Mouse (Mus musculus) hindbrain, embryonic 12.5 days (tissue): ENCODE results near the gene Aspscr1. TPM values are rescaled to one million over a fixed set of nuclear protein-coding genes. Genes with fewer than 3 reads are reported as not detected.

Experiments
- ATAC-seq: fragments of 200-750 bp; cut with Nextera tagmentation; 2 replicates; pipeline ENCODE4 v1.8.0; 2017; ENCODE audit warnings: moderate TSS enrichment; ENCODE audit not compliant: low FRiP score
- H3K27ac ChIP-seq: fragments of 300-500 bp; sonication (generic); 2 replicates; pipeline ENCODE4 v1.5.1; 2016; ENCODE audit warnings: mild to moderate bottlenecking
- H3K27me3 ChIP-seq: fragments of 300-500 bp; sonication (generic); 2 replicates; pipeline ENCODE4 v1.6.1; 2016; ENCODE audit warnings: mild to moderate bottlenecking
- H3K36me3 ChIP-seq: fragments of 300-500 bp; sonication (generic); 2 replicates; pipeline ENCODE4 v1.6.1; 2016; ENCODE audit warnings: mild to moderate bottlenecking
- H3K4me1 ChIP-seq: fragments of 300-500 bp; sonication (generic); 2 replicates; pipeline ENCODE4 v1.6.1; 2016
- H3K4me2 ChIP-seq: fragments of 300-500 bp; sonication (generic); replicated peaks from 2 replicates; pipeline ENCODE4 v1.6.1; 2016; ENCODE audit warnings: mild to moderate bottlenecking
- H3K4me3 ChIP-seq: fragments of 300-500 bp; sonication (generic); 2 replicates; pipeline ENCODE4 v1.5.1; 2016; ENCODE audit warnings: mild to moderate bottlenecking
- H3K9ac ChIP-seq: fragments of 300-500 bp; sonication (generic); 2 replicates; pipeline ENCODE4 v1.6.1; 2016; ENCODE audit warnings: mild to moderate bottlenecking, moderate library complexity
- H3K9me3 ChIP-seq: fragments of 300-500 bp; sonication (generic); replicated peaks from 2 replicates; pipeline ENCODE4 v1.6.1; 2016; ENCODE audit warnings: mild to moderate bottlenecking
- WGBS: fragments of 180-500 bp; shearing (Covaris S2); methylation state at CpG from one replicate; pipeline ENCODE4 v1.1.7; 2016; 5-methylcytosine and 5-hydroxymethylcytosine counted together
- polyA plus RNA-seq: library from polyadenylated mRNA; unstranded; fragments of >200 nt; fragmentation: Nextera tagmentation; extraction: Ambion mirVana; gene quantifications from 2 replicates; pipeline ENCODE4 v1.2.1, GENCODE M21; 2016

Gene Aspscr1
- 144 and 151 TPM in 2 replicates for polyA plus RNA-seq

- peak within 1 kb of the TSS; percentile 91 for H3K27ac ChIP-seq
- no peaks in the 10 kb centered on the region for H3K9me3 ChIP-seq
- ATAC-seq: peak; percentile 97
- 1% methylated on average over 71 of the region's 83 CpGs for WGBS
- peaks cover 10% of the 10 kb centered on the region for H3K4me1 ChIP-seq
- H3K9ac ChIP-seq: peak within 1 kb of the TSS; percentile 78
- peak within 1 kb of the TSS; percentile 73 for H3K4me3 ChIP-seq
- H3K27me3 ChIP-seq: no peaks in the 10 kb centered on the region
- H3K4me2 ChIP-seq: peak within 1 kb of the TSS; percentile 80
- peaks cover 20% of the 10 kb centered on the region for H3K36me3 ChIP-seq
Measured at GRCm38 (mm10) chr11:120672687-120673593, at the start of gene Aspscr1. Gene Aspscr1, plus strand, starts transcription at chr11:120672973.

- peak overlapping the region; percentile 80 for H3K27ac ChIP-seq
- H3K4me1 ChIP-seq: peaks cover 18% of the 10 kb centered on the region
- 14% methylated on average over 29 of the region's 30 CpGs for WGBS
- peak overlapping the region; percentile 99 for H3K4me2 ChIP-seq
- H3K4me3 ChIP-seq: peak overlapping the region; percentile 99
- no peaks in the 10 kb centered on the region for H3K9me3 ChIP-seq
- peak; percentile 68 for ATAC-seq
- no peaks in the 10 kb centered on the region for H3K27me3 ChIP-seq
- peaks cover 57% of the 10 kb centered on the region for H3K36me3 ChIP-seq
- H3K9ac ChIP-seq: peak overlapping the region; percentile 87
Measured at GRCm38 (mm10) chr11:120623961-120624679, 48.7 kb upstream of the Aspscr1 start.

DNA sequence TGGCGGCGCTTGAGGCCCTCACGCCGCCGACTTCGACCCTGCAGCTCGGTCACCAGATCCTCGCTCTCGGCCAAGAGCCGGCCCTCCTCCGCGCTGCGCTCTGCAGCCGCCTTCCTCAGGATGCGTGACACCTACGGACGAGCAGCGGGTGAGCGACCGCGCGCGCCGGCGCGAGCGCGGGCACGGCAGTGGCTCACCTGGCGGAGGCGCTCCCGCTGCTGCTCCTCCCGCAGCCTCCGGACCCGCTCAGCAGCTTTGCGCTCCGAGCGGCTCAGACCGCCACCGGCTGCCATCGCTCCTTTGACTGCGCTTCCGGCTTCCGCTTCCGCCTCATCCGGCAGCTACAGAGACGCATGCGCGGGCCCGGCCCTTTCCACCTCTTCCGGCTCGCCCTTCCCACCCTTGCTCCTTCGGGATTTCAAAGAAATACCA is 48.1 kb upstream of the Aspscr1 start:
- H3K4me3 ChIP-seq: peak overlapping the region; percentile 99
- H3K36me3 ChIP-seq: peaks cover 60% of the 10 kb centered on the region
- ATAC-seq: peak; percentile 74
- peak overlapping the region; percentile 99 for H3K4me2 ChIP-seq
- no peaks in the 10 kb centered on the region for H3K27me3 ChIP-seq
- peak overlapping the region; percentile 87 for H3K9ac ChIP-seq
- H3K4me1 ChIP-seq: peaks cover 24% of the 10 kb centered on the region
- H3K27ac ChIP-seq: peak overlapping the region; percentile 80
- no peaks in the 10 kb centered on the region for H3K9me3 ChIP-seq
- WGBS: under 1% methylated on average over 53 of the region's 53 CpGs

- Histone ChIP-seq H3K27ac (peak within 1 kb of the TSS; percentile 80), H3K9me3 (no peaks in the 10 kb centered on the region), H3K9ac (peak within 1 kb of the TSS; percentile 87), H3K4me2 (peak within 1 kb of the TSS; percentile 99), H3K27me3 (no peaks in the 10 kb centered on the region), H3K36me3 (peaks cover 55% of the 10 kb centered on the region), H3K4me1 (peaks cover 29% of the 10 kb centered on the region), H3K4me3 (peak within 1 kb of the TSS; percentile 99)
- WGBS: 26% methylated on average over 5 of the region's 5 CpGs
- ATAC-seq: peak; percentile 29
Measured at GRCm38 (mm10) chr11:120625152-120625775, 47.5 kb upstream of the Aspscr1 start, which contains the start of gene Sirt7. Gene Sirt7, minus strand, starts transcription at chr11:120625240.

DNA sequence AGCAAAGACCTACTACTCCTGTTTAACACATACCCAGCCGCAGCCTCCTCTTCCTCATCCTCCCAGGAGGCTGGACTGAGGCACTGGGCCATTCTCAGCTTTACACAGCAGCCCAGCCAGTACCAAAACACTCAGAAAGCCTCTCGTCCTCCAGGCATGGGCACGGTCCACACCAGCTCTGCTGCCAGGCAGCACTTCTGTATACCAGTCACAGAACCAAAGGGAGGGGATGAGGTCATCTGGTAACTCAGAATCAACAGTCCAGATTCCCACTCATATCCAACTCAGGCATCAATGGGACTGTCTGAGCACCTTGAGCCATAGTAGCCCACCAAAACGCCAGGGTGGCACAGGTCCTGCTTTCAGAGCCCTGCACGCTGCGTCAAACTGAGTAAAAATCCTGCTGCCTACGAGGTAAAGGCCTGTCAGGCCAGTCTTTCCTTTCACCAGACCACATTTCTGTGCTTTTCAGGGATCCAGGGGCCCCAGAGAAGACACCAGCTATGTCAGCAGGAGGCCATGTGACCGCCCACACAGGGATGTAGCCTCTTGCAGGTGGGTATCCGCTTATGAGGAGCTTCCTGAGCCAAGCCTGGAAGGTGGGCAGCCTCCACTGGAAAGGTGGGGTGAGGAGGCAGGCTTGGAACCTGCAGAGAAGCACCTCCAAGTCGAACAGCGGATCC is 45.8 kb upstream of the Aspscr1 start:
- 92% methylated on average over 11 of the region's 11 CpGs for WGBS
- Histone ChIP-seq H3K27me3 (no peaks in the 10 kb centered on the region), H3K4me2 (no peak overlapping the region), H3K9ac (no peak overlapping the region), H3K36me3 (peaks cover 41% of the 10 kb centered on the region), H3K4me3 (no peak overlapping the region), H3K27ac (no peak overlapping the region), H3K9me3 (no peaks in the 10 kb centered on the region), H3K4me1 (peaks cover 44% of the 10 kb centered on the region)
- ATAC-seq: no peak

DNA sequence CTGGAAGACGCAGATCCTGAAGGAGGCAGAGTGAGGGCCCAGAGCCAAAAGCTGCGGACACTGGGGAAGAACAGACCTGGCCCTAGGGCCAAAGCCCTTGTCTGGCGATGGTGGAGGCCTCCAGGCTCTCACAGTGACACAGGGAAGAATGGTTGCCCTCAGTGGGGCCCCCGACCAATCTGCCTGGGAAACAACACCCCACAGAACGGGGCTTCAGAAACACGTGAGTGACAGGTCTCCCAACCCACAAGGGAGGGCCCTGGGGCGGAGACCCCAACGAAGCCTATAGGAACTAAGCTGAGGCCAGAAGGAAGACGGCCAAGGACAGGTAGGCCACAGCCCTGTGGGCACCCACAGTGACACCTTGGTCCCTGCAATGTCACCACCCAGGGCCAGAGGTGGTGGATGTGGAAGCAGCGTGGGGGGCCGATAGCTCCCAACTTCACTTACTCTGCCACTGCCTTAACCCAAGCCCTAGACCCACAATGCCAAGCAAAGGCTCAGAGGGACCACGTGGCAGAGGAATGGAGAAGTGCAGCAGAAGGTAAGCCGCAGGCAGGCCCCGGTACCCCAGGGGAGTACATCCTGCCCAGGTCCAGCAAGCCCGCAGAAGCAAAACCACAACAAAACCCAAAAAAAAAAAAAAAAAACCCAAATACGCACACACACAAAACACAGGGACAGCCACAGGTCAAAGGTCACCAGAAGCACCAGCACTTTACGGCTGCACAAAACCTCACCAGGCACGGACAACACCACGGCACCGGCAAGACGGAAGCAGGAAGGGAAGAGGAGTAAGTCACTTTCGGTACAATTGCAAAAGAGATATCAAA is 45.1 kb upstream of the Aspscr1 start:
- no peak overlapping the region for H3K4me3 ChIP-seq
- H3K27ac ChIP-seq: no peak overlapping the region
- 85% methylated on average over 22 of the region's 22 CpGs for WGBS
- no peak overlapping the region for H3K9ac ChIP-seq
- no peaks in the 10 kb centered on the region for H3K27me3 ChIP-seq
- no peak overlapping the region for H3K4me2 ChIP-seq
- peaks cover 51% of the 10 kb centered on the region for H3K4me1 ChIP-seq
- no peaks in the 10 kb centered on the region for H3K9me3 ChIP-seq
- no peak for ATAC-seq
- peaks cover 33% of the 10 kb centered on the region for H3K36me3 ChIP-seq

DNA sequence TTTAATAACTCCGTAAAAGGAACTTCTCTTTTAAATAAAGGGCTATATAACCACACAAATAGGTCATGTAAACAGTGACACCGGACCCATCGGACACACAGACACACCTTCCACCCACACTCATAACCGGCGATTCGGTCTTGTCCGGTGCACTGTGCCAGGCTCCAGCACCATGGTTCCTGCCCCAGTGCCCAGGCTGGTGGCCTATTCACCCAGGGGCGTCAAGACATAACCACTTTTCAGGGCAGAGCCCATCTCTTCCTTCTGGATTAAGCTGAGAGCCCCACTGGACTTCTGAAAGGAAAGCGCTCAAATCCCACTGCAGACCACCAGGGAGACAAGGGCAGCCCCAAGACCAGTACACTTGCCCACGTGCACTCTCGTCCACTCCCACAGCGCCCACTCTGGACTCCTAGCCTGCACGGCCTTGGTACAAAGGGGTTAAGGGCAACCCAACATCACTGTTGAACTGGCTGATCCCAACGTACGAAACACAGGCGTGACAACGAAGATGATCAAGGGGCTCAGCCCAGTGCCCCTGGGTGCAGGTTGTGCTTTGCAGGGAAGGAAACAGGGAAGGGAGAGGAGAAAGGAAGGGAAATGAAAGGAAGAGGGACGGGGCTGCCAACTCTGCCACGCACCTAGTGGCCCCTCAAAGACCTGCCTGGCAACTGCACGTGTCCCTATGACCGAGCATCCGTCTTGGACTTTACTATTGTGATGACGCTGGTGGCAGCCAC is 44.0 kb upstream of the Aspscr1 start:
- peaks cover 46% of the 10 kb centered on the region for H3K4me1 ChIP-seq

GRCm38 (mm10) chr11:120629341-120629730 is 43.4 kb upstream of the Aspscr1 start:
- H3K27ac ChIP-seq: peak overlapping the region; percentile 64; the same call in 1 of the 2 replicates
- H3K9ac ChIP-seq: peak overlapping the region; percentile 33; the same call in 1 of the 2 replicates
- WGBS: 76% methylated on average over 23 of the region's 23 CpGs
- no peak overlapping the region for H3K4me3 ChIP-seq
- no peaks in the 10 kb centered on the region for H3K27me3 ChIP-seq
- no peak for ATAC-seq
- no peaks in the 10 kb centered on the region for H3K9me3 ChIP-seq
- H3K4me2 ChIP-seq: peak overlapping the region; percentile 29
- H3K36me3 ChIP-seq: peaks cover 27% of the 10 kb centered on the region
- H3K4me1 ChIP-seq: peaks cover 43% of the 10 kb centered on the region

More for the DNA sequence above, 44.0 kb upstream of the Aspscr1 start:
- H3K9ac ChIP-seq: no peak overlapping the region
- H3K27me3 ChIP-seq: no peaks in the 10 kb centered on the region
- no peak overlapping the region for H3K4me3 ChIP-seq
- no peak overlapping the region for H3K27ac ChIP-seq
- WGBS: 96% methylated on average over 23 of the region's 23 CpGs
- H3K36me3 ChIP-seq: peaks cover 27% of the 10 kb centered on the region
- no peaks in the 10 kb centered on the region for H3K9me3 ChIP-seq
- H3K4me2 ChIP-seq: no peak overlapping the region
- no peak for ATAC-seq

GRCm38 (mm10) chr11:120629911-120630310 is 42.9 kb upstream of the Aspscr1 start:
- no peak for ATAC-seq
- peak overlapping the region; percentile 64 for H3K27ac ChIP-seq
- 25% methylated on average over 7 of the region's 7 CpGs for WGBS

DNA sequence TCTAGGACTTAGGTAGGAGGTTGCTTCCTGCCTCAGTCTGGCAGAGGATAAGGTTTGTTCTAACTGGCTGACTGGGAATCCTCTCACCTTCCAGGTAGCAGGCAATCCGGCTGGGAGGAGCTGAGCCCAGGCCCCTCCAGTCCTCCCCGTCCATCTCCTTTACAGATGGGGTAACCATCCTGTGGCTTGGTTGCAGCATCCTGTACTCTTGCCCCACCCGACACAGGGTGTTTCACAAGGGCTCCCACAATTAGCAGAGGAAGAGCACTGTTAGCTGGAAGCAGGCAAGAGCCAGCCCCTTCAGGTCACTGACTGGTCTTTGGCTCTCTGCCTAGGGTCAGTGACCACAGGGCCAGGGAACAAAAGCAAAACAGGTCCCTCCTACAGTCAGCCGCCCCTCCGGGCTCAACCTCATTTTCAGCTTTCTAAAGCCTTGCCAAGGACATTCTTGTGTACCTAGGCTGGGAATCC is 42.3 kb upstream of the Aspscr1 start:
- Histone ChIP-seq H3K36me3 (peaks cover 27% of the 10 kb centered on the region), H3K27ac (peak overlapping the region; percentile 64), H3K4me3 (0 out of 2 replicates have a peak overlapping the region, but pooled peaks have one; percentile 7), H3K4me2 (peak overlapping the region; percentile 29), H3K9ac (peak overlapping the region; percentile 33), H3K9me3 (no peaks in the 10 kb centered on the region), H3K27me3 (no peaks in the 10 kb centered on the region), H3K4me1 (peaks cover 37% of the 10 kb centered on the region)
- no peak for ATAC-seq
- WGBS: 32% methylated on average over 5 of the region's 5 CpGs

More at GRCm38 (mm10) chr11:120629911-120630310, 42.9 kb upstream of the Aspscr1 start:
- Histone ChIP-seq H3K4me3 (0 out of 2 replicates have a peak overlapping the region, but pooled peaks have one; percentile 7), H3K9me3 (no peaks in the 10 kb centered on the region), H3K4me1 (peaks cover 41% of the 10 kb centered on the region), H3K27me3 (no peaks in the 10 kb centered on the region), H3K9ac (peak overlapping the region; percentile 33), H3K36me3 (peaks cover 27% of the 10 kb centered on the region), H3K4me2 (peak overlapping the region; percentile 29)
